Mouse (Mus musculus): ENCODE results near the gene Erc1.
A peak's percentile ranks its signal among the peaks of the same experiment; 100 is the strongest.
"Not testable (repeated sequence)": the region's sequence is repeated elsewhere in the genome, so short reads cannot be mapped to it uniquely, and the experiment has no call there.

The Erc1 gene

GRCm38 (mm10) chr6:119848034-119848695 lies at the start of gene Erc1:
Erc1 (minus strand) TSS chr6:119848167.
- peak; percentile 95 for DNase-seq (ENCODE audit: low spot score)

GRCm38 (mm10) chr6:119892711-119893110 lies 44.7 kb upstream of the Erc1 start:
- DNase-seq (ENCODE audit: low spot score) = no peak

DNA sequence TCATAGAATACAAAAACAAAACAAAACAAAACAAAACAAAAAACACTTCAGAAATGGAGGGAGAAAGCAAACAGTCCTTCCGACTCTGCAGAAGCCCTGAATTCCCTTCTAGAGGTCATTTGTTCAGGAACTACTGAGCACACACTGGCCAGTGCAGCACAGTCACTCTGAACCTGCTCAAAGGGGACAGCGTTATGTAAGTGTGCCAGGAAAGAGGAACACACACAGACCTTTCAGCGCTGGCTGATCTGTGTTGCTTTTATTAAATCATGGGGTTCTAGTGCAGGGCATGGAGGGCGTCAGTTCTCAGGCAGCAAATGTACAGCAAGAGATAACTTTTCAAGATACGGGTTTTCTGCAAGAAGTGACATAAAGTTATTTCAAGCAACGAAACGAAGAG lies 35.2 kb upstream of the Erc1 start:
- DNase-seq (ENCODE audit: low spot score) = no peak

GRCm38 (mm10) chr6:119864341-119865034 lies 16.5 kb upstream of the Erc1 start:
- no peak for DNase-seq (ENCODE audit: low spot score)

- DNase-seq (ENCODE audit: low spot score) = no peak
Measured at GRCm38 (mm10) chr6:119861519-119861918, 13.6 kb upstream of the Erc1 start.

DNA sequence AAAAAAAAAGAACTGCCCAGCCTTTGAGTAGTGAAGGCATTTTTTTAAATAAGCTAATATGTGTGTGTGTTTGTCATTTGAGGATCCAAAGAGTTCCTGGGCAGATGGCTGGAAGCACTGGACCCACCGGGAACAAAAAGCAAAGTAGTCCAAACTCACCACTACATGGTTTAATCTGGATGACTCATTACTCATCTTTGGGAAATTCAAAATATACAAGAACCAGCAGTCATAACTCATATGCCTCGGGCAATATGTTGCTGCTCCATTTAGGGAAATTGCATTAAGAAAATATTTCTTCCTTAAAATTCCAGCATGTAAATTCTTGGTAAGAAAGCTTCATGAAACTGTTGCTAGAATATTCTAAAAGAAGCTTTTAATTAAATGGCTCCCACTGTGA lies 12.3 kb upstream of the Erc1 start:
- DNase-seq (ENCODE audit: low spot score) = no peak

- no peak for DNase-seq (ENCODE audit: low spot score)
Measured at GRCm38 (mm10) chr6:119855471-119855870, 7.5 kb upstream of the Erc1 start.

- DNase-seq (ENCODE audit: low spot score) = no peak
Measured at GRCm38 (mm10) chr6:119854156-119854555, 6.2 kb upstream of the Erc1 start.

DNA sequence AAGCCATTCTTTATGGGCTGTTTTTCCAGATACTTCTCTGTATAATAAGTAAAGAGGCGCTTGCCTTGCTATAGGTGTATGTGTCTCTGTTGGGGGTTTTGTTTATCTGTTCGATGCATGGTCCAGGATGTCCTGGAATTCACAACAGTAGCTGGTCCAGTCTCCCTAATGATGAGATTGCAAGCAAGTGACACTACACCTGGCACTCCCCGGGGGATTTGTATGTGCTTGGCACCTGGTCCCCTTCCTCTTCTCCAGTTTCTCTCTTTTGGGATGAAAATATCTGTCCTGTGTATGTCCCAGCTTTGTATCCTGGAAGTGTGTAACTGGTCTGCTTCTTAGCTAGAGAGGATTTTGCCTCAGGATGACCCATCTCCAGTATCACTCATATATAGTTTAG lies 1.9 kb upstream of the Erc1 start:
- no peak for DNase-seq (ENCODE audit: low spot score)

- DNase-seq (ENCODE audit: low spot score) = no peak
Measured at GRCm38 (mm10) chr6:119849348-119849709, 1.4 kb upstream of the Erc1 start.

GRCm38 (mm10) chr6:119848696-119849347 lies 855 bp upstream of the Erc1 start:
- no peak for DNase-seq (ENCODE audit: low spot score)

- no peak for DNase-seq (ENCODE audit: low spot score)
Measured at GRCm38 (mm10) chr6:119847518-119848033, 391 bp downstream of the Erc1 start.

DNA sequence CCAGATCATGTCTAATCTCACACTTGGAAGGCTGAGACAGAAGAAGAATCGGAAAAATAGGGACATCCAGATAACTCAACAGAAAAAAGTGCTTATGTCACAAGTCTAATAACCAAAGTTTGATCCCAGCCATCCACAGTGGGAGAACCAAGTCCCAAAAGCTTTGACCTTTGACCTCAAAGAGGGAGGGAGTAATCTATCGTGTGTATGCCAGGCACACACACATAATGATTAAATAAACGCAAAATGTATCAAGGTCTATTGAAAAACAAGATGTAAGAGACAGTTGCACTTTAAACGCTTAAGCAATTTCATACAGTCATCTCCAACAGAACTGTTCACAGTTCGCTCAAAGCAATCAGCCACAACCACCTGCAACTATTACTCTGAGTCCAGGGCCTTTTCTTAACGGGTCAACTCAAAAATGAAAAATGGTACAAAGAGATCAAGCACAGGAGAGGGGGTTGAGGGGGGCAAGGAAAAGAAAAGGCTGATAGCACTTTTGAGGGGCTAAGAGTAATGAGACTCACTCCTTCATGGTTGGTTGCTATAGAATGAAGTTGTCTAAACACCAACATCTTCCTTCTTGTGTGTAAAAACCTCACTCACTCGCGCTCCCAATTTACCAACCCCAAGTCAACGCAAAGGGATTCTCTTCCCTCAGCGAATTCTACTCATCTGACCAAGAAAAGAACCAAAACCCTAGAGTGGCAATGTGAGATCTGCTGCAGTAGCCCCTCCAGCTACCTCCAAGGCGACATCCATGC lies 1.0 kb downstream of the Erc1 start:
- no peak for DNase-seq (ENCODE audit: low spot score)

GRCm38 (mm10) chr6:119829951-119830350 lies 18.0 kb downstream of the Erc1 start:
- DNase-seq (ENCODE audit: low spot score) = no peak

- DNase-seq (ENCODE audit: low spot score) = no peak
Measured at GRCm38 (mm10) chr6:119828165-119828564, 19.8 kb downstream of the Erc1 start.

DNA sequence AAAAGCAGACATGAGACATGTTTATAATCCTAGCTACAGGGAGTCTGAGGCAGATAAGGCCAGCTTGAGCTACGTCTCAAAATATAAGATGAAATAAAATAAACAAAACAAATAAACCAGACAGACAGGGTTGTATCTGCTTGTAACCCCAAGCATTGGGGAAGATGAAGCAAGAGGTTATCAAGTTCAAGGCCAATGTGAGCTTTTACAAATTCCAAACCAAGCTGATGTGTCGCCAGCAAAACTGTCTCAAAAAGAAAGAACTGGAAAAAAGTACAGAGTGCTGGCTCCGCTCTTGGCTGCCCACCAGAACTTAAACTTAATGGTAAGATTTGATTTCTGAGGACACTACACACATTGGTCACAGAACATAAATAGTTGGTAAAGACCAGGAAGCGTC lies 21.3 kb downstream of the Erc1 start:
- DNase-seq (ENCODE audit: low spot score) = no peak

GRCm38 (mm10) chr6:119822216-119822615 lies 25.8 kb downstream of the Erc1 start:
- no peak for DNase-seq (ENCODE audit: low spot score)

GRCm38 (mm10) chr6:119821158-119821557 lies 26.8 kb downstream of the Erc1 start:
- DNase-seq (ENCODE audit: low spot score) = no peak

- DNase-seq (ENCODE audit: low spot score) = no peak
Measured at GRCm38 (mm10) chr6:119818541-119818940, 29.4 kb downstream of the Erc1 start.

DNA sequence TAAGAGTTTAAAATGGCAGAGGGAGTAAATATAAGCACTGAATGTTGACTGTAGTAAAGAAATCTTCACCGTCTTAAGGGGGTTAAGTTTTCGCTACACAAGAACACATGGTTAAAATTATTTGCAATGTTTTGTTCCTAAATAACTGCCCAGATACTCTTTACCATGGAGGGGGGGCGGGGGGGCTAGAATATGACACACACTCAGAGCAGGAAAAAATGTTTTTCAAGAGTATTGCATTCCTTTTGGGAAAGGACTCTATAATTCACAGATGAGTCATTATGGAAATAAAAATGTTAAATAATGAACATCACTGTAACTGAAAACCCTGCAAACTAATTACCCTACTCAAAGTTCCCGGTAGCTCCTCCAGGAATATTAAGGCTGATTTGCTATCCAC lies 32.5 kb downstream of the Erc1 start:
- no peak for DNase-seq (ENCODE audit: low spot score)

DNA sequence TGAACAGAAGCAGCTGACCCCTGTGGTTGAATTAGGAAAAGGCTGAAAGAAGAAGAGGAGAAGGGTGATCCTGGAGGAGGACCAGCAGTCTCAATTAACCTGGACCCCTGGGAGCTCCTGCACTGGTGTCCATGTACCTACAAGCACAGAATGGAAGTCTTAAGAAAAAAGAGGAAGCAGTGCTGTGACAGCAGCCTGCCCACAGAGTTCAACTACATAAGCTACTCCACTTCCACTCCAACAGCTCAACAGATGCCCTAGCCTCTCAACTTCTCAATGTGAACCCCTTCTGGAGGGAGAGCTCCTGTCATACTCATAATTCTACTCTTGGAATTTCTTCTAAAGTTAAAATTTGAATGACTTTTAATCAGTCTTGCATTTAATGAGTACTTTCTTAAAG lies 34.9 kb downstream of the Erc1 start:
- DNase-seq (ENCODE audit: low spot score) = not testable (repeated sequence)

DNA sequence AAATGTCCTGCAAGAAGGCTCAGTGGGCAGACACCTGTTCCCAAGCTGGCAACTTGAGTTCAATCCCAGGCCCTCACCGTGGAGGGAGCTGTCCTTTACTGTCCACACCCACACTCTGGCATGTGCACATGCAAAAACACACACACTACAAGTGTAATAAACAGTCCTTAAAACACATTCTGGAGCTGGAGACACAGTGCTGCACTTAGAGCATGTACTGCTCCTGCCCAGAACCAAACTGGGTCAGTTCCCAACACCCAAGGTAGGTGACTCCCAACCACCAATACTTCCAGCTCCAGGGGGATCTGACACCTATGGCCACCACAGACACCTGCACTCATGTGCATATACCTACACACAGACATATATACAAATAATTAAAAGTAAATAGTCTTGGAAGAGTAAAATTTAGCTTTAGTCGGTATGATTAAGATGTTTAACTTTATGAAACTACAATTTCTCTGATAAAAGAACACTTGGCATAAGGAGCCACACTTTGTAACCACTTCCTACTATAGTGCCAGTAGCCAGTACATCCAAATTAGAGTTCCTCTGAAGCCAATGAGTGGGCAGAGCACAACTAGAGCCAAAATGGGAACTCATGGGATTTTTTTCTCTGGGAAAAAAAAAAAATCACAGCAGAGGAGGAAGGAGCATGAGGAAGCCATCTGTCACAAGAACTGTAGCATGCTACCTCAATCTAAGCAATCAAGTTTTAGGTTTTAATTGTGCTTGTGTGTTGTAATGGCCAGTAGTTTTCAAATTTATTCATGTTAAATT lies 39.1 kb downstream of the Erc1 start:
- DNase-seq (ENCODE audit: low spot score) = no peak

All from testis, postnatal 14 days (tissue).